Mouse (Mus musculus): Measurements from ENCODE around the gene Ston2.

The Ston2 gene

DNA sequence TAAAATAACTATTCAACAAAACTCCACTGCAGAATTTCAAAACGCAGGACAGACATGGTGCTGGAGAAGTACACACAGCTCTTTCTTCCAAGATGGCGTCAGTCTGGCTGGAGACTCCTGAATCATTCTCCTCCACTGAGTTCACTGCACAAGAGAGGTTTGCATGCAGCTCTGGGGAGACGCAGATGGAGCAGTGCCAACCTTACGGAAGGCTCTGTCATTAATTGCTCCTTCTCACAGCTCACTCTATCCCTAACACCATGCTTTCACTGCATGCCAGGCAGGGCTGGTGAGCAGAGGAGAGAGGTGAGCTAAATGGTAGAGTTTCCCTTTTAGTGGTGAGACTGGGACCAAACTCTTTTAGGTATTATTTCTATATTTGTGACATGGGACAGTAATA is 80.4 kb downstream of the Ston2 start:
- DNase-seq (ENCODE audit: extremely low read depth, low read depth), result no peak

DNA sequence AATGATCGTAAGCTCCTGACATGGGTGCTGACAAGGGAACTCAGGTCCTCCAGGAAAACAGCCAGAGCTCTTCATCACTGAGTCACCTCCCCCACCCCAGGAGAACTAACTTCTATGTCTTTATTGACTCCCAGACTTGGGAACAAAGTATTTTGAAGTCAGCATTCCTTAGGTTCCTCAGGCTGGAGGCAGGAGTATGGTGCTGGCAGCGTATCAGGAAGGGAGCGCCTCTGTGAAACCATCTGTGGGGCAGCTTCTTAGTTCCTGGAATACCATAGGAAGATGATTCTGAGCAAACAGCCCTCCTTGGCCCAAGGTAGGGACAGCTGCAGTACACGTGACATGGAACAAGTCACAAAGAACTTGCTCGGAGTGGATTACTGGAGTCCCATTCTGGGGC is 84.7 kb downstream of the Ston2 start:
- no peak for DNase-seq (ENCODE audit: extremely low read depth, low read depth)

DNA sequence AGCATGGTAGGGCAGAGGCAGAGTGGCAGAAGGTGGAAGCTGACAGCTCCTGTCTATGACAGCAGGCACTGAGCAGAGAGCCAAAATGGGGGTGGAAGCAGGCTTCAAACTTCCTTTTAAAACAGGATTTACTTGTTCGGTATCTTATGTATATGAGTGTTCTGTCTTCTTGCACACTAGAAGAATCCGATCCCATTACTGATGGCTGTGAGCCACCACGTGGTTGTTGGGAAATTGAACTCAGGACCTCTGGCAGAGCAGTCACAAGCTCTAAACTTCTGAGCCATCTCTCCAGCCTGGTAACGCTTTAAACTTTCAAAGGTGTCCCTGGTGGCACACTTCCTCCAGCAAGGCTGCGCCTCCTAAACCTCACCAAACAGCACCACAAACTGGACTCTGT is 85.4 kb downstream of the Ston2 start:
- DNase-seq (ENCODE audit: extremely low read depth, low read depth), result no peak

DNA sequence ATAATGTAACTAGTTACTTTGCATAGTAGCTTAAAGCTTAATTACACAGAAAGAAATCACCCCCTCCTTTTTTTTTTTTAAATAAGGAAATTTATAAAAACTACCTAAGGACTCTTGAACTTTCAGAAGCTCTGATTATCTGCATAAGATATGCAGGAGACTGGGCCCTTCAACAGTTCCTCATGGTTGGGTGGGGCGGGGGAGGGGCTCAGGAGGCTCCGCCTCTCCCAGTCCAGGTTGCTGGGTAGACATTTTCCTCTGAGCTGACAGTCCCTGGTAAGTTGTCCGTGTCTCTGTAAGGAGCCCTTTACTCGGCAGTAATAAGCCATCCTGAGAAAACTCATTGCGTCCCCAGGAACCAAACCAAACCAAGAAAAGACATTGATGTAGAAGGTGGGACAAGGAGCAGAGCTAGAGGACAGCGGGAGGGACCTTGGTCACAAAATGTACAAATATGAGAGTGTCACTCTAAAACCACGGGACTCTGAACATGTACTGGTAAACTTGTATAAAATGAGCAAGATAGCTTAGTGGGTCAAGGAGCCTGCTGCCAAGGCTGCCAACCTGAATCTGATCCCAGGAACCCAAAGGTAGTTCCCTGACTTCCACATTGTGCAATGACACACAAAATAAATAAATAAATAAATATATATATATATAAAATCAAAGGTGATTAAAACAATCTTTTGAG is 88.6 kb downstream of the Ston2 start:
- DNase-seq (ENCODE audit: extremely low read depth, low read depth), result no peak

DNA sequence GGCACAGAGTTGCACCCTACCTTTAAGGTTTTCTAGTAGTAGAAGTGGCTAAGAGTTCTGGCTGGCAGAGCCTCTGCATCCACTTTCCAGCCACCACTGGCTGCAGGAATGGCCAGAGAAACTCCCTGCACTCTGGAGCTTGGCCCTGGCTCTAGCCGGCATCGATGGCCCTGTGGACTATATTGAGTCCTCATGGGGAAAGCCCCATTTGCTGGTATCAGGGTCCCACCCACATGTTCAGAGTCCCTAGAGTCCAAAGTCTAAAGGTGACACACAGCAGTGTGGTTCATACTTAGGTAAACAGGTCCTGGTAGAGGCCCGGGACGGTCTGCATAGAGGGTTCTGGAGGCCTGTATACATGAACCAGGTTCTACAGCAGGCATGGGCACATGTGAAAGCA is 92.0 kb downstream of the Ston2 start:
- DNase-seq (ENCODE audit: extremely low read depth, low read depth), result no peak

DNA sequence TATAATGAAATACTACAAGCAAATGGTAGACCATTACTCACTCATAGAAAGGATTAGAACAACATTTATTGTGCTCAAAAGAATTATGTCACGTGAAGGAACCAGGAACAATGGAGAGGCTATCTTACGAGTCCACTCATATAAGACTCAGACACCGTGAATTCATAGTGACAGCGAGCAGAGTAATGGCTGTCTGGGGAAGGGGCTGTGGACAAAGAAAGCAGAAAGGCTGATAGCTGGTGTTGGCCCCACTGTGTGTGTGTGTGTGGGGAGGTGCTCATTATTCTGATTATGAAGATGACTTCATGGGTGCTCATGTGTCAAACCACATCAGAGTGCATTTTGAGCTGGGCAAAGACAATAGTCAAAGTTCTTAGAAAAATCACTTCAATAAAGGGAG is 92.4 kb downstream of the Ston2 start:
- DNase-seq (ENCODE audit: extremely low read depth, low read depth), result no peak

DNA sequence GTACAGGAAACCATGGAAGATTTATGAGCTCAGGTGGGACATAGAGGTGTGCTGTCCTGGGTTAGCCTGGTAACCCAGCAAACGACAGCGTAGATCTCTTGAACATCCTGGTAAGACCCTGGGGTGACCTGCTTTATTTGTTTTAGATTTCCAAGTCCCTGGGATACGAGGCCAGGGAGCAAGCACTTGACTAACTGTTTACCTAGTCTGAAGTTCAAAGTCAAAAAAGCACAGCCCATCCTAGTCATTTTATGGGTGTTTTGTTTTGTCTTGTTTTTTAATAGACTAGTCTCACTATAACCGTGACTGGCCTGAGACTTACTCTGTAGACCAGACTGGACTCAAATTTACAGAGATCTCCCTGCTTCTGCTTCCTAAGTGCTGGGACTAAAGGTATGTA is 93.4 kb downstream of the Ston2 start:
- DNase-seq (ENCODE audit: extremely low read depth, low read depth), result no peak

DNA sequence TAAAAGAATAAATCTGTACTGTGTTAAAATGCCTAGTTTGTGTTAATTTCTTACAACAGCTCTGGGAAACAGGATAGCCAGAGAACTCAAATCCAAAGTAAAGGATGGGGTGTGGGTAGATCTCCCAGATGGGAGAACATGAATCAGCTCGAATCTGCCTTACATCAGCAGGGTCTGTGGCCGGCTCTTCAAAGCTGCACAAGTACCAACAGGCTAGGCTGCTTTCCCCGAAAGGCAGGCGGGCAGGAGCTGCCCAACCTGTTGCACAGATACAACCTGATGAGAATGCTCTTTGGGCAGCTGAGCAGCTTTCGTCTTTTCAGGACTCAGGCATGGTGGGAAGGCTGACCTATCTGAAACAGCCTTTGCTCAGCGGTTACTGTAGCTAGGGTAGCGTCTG is 94.6 kb downstream of the Ston2 start:
- no peak for DNase-seq (ENCODE audit: extremely low read depth, low read depth)

DNA sequence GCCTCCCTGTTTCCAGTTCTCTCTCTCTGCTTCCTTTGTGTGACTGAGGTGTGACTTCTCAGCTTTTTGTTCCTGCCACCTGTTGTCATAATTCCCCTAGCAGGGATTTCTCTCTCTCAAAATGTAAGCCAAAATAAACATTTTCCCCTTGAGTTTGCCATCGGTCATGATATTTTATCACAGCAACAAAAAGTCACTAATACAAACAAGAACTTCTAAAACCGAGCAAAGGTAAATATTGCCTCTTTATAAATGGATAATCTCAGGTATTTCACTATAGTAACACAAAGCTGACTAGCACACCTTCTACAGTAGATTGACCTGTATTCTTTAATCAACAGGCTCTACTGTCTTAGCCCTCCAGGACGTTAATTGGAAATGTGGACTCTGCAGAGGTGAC is 95.2 kb downstream of the Ston2 start:
- DNase-seq (ENCODE audit: extremely low read depth, low read depth), result no peak

DNA sequence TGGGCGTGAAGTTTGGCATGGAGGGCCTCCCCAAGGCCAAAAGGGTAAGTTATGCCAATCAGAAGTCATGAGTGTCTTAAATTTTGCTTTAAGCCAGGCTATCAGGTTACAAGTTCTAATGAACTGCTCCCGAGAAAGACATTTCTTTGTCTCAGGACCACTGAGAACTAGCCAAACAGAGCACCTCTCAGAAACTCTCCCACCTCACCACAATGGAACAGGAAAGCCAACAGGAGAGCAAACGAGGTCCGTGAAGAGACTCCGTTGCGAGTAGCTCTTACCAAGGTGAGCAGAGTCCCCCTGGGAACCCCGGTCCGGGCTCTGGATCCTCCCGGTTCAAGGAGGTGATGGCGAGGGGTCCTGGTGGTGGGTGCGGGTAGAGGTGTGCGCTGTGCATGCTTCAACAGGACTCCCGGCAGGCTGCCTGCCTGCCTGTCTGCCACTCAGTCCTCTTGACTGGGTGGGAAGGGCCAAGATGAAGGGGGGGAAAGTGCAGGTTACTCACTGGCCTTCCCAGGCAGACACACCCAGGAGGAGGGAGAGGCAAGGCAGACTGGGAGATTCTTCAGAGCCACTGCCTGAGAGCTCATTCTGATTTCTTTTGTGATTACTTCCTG is 102.4 kb downstream of the Ston2 start:
- no peak for DNase-seq (ENCODE audit: extremely low read depth, low read depth)

DNA sequence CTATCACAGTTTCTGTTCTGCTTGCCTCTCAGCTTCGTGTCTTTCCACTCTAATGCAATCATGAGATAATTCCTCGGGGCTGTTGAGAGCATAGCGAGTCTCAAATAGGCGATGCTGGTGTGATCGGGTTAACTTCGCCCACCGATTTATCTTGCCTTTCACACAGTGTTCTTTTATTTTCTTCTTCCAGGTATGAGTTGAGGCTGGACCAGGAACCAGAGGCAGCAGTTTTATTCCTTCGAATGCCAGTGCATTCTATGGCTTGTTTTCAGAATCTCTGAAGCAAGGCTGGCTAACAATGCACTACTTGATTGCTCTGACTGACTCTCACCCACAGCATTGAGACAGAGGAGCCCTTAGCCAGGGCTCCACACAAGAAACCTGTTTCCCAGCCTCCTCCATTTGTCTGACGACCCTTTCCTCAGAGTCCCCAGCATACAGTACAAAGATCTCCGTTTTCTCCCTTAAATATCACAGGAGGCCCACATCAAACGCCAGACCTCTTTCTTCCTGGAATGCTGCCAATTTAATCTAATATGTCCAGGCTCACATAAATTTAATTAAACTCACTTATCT is 103.3 kb downstream of the Ston2 start:
- no peak for DNase-seq (ENCODE audit: extremely low read depth, low read depth)

DNA sequence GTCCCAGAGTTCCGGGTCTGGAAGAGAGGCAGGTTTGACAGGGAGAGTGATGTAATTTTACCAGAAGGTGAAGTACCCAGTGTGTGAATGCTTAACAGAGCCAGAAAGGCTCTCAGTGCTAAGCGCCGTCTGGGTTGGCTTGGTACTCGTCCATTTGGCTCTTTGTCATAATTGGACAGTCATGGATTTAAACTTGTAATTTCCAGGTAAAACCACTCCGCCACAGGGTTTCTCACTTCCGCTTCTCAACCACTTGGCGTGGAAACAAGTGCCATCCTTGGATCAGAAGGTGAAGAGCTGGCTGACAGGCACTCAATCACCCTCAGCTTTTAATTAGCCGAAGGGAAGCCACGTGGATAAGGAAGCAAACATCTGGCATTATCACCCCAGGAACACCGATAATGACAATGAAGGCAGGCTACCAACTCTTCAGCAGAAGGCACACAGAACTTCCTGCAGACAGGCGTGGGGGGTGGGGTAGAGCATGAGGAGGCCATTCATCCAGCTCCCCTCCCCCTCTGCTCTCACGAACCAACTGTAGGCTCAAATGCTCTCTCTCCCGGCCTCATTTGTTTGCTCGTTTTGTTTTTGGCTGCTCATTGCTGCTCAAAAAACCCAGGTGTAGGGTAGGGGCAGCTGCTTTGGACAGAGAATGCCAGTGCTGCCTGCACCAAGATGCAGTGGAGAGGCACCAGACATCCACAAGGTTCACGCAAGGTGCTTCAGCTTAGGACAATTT is 103.9 kb downstream of the Ston2 start:
- no peak for DNase-seq (ENCODE audit: extremely low read depth, low read depth)

DNA sequence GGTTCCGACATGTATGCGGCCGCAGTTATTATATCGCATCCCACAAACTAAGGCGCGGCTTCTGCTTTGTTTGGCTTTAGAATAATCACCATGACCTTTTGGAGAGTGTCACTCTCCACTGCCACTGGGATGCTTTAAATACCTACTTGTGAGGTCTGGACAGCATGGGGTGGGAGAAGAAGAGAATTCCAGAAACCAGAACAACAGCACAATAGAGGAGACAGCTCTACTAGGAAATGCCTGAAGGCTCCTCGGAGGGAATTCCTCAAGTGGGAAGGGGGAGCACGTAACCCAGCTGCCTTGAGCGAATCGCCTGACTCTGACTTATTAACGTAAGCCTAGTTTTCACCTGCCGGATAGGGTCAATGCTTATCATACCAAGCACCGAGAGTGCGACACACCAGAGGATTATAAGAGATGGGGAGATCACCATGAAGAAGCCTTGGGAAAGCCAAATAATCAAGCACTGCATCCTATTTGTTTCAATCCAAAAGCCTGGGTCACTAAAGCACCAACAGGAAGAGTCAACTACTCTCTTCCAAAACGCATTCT is 104.6 kb downstream of the Ston2 start:
- DNase-seq (ENCODE audit: extremely low read depth, low read depth), result no peak

DNA sequence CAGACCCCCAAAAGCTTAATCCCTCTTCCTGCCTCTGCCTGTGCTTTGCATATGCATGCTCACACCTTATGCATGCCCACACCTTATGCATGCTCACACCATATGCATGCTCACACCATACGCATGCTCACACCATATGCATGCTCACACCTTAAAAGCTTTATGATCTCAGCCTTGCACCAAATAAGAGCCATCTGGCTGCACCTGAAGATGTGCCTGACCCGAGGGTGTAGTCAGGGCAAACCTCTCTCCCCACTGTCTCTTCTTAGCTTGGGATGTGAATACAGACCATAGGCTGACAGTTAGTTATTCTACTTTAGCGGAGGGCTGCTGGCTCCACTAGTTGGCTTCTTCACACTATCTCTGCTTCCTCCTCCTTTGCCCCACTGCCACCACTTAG is 105.1 kb downstream of the Ston2 start:
- DNase-seq (ENCODE audit: extremely low read depth, low read depth), result no peak

DNA sequence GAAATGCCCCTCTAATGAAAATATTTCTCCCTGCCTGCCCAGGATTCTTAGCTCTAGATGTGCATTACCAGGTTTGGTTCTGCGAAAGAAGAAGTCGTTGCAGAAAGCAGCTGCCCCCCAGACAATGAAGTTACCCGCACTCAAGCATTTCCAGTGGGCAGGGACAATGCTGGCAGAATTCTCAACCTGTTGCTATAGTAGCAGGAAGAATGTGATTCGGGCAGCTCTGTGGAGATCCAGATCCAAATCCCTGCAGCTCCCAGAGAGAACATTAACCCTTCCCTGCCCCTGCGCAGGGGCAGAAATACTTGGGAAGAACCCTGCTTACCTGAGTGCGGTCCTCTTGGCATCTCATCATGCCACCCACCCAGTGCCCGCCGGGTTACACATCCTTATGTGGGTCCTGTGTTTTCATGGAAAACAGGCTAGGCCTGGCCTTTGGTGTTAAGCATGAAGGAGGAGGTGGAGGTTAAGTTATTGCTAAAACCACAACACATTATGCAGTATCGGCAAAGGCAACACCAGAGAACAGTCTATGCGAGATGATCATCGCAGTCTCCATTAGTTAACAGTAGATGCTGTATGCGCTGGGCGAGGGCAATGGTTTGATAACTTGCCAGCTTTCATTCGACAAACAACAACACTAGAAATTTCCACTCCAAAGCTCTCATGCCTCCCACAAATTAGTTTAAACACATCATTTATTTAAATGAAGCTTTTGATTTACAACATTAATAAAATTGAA is 108.7 kb downstream of the Ston2 start:
- DNase-seq (ENCODE audit: extremely low read depth, low read depth), result no peak

DNA sequence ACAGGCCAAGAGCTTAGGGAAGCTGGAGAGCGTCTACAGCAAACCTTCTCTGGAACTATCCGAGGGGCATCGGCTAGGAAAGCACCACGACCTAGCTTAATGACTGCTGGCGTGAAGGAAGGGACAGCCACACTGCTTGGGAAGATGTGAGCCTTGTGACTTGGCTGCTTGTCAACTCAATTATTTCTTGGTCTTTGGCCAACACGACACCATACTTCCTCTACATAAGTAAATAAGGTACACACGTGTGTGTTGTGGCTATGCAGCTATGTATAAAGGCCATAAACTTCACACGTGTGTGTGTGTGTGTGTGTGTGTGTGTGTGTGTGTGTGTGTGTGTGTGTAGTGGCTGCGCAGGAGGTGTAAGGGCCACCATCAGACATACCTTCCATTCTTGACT is 112.2 kb downstream of the Ston2 start:
- no peak for DNase-seq (ENCODE audit: extremely low read depth, low read depth)

DNA sequence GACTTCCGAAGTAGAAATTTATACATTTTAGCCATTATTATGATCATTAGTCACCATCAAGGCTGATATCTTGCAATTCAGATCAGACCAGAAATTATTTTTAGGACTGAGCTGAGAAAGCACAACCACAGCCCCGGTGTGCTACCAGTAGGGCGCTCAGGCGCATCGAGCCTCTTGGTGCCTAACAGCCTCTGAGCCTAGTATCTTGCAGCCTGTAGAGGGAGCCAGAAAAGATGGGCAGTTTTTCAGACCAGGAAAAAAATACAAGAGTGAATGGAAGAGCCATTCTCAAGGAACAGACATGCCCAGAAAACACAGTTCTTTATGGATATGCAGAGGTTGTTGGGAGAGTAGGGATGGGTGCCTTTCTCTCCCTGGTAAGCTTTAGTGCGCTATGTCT is 115.0 kb downstream of the Ston2 start:
- DNase-seq (ENCODE audit: extremely low read depth, low read depth), result no peak

DNA sequence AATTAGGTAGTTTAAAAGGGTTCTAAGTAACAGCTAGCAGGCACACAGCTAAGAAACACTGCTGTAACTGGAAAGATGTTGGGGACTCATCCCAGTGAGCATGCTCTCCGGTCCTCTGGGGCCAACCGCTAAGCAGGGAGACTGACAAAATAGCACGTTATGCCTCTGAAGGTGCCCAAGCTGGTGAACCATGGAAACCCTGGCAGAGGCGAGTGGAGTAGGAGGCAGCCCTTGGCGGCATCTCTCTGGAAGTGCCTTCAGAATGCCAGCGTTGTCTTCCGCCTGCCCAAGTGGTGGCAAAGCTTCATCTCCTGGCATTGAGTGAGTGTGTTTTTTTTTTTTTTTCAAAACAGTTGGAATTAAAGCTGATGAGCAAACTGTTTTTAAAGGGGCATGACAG is 115.7 kb downstream of the Ston2 start:
- DNase-seq (ENCODE audit: extremely low read depth, low read depth), result no peak

DNA sequence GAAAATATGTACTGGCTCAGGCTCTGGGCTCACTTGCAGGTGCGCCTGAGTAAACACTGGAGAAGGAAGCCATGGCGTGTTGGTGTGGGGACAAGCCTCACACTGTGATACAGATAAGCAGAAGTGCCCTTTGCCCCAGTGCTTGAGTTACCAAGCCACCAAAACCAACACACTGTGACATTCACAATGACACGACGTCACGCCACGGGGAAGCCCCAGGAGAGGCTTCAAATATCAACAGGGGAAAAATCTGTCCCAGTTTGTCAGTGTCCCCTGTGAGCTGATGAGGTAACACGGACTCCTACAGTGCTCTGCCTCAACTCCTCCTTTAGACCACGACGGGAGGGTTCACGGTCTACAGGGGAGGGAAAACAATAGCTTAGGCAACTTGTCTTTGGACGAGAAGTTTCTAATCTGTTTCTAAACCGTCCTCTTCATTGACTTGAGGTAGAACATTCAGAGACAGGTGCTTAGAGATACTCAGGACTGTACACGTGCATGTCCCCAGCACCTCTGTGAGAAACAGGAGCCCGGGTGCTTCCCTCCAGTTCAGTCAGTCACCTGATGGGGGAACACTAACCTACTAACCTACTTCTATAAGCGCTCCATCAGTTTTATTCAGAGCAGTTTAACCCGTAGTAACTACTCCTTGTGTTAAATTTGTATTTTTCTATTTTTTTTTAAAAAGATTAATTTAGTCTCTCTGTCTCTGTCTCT is 119.5 kb downstream of the Ston2 start:
- DNase-seq (ENCODE audit: extremely low read depth, low read depth), result no peak

DNA sequence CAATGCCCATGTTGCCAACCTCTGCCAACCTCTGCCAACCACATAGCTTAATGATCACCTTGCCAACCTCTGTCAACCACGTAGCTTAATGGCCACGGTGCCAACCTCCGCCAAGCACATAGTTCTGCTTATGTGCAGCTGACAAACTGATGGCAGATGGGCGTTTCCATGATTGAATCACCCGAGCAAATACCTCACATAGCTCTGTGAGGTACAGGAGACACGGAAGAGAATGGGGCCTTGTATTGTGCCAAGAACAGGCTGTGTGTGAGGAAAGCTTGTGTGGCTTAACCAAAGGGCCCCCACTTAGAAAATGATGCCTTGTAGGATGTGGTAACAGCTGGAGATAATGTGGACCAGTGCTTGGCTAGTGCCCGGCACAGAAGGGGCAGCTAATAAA is 120.4 kb downstream of the Ston2 start:
- no peak for DNase-seq (ENCODE audit: extremely low read depth, low read depth)

DNA sequence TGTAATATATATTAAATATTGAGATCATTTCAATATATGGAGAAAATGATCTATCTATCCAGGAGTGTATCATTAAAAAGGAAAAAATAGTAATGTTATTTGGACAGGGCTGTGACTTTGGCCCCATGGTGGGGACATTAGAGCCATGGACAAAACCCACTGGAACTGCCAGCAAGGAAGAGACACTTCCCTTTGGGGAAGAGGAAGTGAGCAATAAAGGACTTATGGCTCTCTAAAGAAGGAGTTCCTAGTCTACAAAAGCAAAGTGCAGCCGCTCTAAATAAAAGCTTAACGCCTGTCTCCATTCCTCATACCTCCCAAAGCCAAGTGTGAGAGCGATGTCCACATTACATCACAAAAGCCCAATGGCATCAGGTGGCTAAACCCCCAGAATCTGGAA is 121.6 kb downstream of the Ston2 start:
- DNase-seq (ENCODE audit: extremely low read depth, low read depth), result no peak

Measured in MEL-GATA-1-ER (cell line).